Mouse (Mus musculus): ENCODE measurements around the gene Vps4b. TPM values are rescaled to one million over a fixed set of nuclear protein-coding genes. Genes with fewer than 3 reads are reported as not detected.

Gene Vps4b
- polyA plus RNA-seq, 1 experiment from 2014 or later, result 44.0 TPM

DNA sequence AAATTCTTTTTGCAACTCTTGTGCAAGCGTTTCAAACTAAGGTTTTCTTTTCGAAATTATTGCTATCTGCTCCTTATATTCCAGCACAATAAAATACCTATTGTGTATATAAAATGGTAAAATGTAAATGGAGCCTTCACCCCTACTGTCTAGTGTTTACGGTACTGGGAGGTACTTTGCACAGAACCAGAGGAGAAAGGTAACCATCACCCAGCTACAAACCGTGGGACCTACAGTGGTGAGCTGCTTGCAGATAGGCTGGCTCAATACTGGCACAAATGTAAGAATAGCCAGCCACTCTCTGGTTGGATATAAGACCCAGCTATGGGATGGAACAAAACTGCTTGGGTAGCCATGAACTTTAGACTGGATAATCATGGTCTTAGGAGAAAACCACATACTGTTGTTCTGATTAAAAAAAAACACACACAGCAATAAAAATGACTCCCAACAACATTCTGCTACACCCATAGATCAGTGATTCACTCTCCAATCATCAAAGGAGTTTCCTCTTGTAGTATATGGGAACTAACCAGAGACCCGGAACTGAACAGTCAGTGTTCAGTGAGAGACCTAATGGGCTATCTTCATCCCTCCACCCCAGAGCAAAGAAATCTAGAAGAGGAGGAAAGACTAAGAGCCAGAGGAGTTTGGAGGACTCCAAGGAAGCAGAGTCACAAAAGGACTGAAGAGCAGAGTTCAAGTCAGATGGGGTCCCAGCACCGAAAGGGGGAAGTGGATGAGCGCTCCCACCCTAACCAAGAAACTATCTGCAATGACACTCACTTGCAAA lies 655 bp upstream of the Vps4b start:
- Histone ChIP-seq H3K27me3 (replicated peaks; ENCODE audit: control insufficient read depth, insufficient read depth, low read length) (no peaks in the 10 kb centered on the region), H3K36me3 (ENCODE audit: control insufficient read depth, insufficient read depth, low read length) (0 out of 2 replicates have a peak, but pooled peaks cover 5% of the 10 kb centered on the region), H3K9me3 (replicated peaks; ENCODE audit: control insufficient read depth, low read length) (no peaks in the 10 kb centered on the region), H3K4me3 (ENCODE audit: low read depth, low read length) (peak overlapping the region; percentile 99), H3K9ac (ENCODE audit: low read length) (no peak overlapping the region), H3K27ac (ENCODE audit: low read depth, low read length) (no peak overlapping the region), H3K4me1 (ENCODE audit: control insufficient read depth, insufficient read depth, low read length) (peaks cover 12% of the 10 kb centered on the region), H3K4me2 (ENCODE audit: low read length) (peak overlapping the region; percentile 66)
- ATAC-seq (peak; percentile 38), DNase-seq (ENCODE audit: low spot score) (no peak)
- WGBS, result 63% methylated on average over 7 of the region's 7 CpGs

GRCm38 (mm10) chr1:106795634-106796541 lies 640 bp downstream of the Vps4b start:
- H3K4me1 ChIP-seq (ENCODE audit: control insufficient read depth, insufficient read depth, low read length), result peaks cover 12% of the 10 kb centered on the region
- H3K4me3 ChIP-seq (ENCODE audit: low read depth, low read length), result peak overlapping the region; percentile 99
- peak overlapping the region; percentile 82 for H3K27ac ChIP-seq (ENCODE audit: low read depth, low read length)
- 0 out of 2 replicates have a peak, but pooled peaks cover 5% of the 10 kb centered on the region for H3K36me3 ChIP-seq (ENCODE audit: control insufficient read depth, insufficient read depth, low read length)
- ATAC-seq (peak; percentile 85), DNase-seq (ENCODE audit: low spot score) (peak; percentile 20)
- peak overlapping the region; percentile 98 for H3K9ac ChIP-seq (ENCODE audit: low read length)
- no peaks in the 10 kb centered on the region for H3K27me3 ChIP-seq (replicated peaks; ENCODE audit: control insufficient read depth, insufficient read depth, low read length)
- H3K9me3 ChIP-seq (replicated peaks; ENCODE audit: control insufficient read depth, low read length), result no peaks in the 10 kb centered on the region
- H3K4me2 ChIP-seq (ENCODE audit: low read length), result peak overlapping the region; percentile 66
- 3% methylated on average over 51 of the region's 51 CpGs for whole genome bisulfite sequencing

DNA sequence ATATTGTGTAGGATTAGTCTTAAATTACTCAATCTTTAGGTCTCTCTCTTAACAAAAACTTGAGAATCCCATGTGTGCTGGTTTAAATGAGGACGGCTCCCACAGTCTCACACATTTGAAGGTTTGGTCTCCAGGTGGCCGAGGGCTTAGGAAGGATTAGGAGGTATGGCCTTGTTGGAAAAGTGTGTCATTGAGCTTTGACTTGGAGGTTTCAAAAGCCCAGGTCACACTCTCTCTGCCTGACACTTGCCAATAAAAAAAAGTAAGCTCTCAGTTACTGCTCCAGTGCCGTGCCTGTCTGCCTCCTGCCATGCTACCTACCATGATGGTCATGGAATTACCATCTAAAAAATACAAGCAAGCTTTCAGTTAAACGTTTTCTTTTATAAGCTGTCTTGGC lies 21.6 kb downstream of the Vps4b start:
- Histone ChIP-seq H3K9me3 (replicated peaks; ENCODE audit: control insufficient read depth, low read length) (no peaks in the 10 kb centered on the region), H3K9ac (ENCODE audit: low read length) (no peak overlapping the region), H3K27ac (ENCODE audit: low read depth, low read length) (no peak overlapping the region), H3K4me1 (ENCODE audit: control insufficient read depth, insufficient read depth, low read length) (no peaks in the 10 kb centered on the region), H3K36me3 (ENCODE audit: control insufficient read depth, insufficient read depth, low read length) (peaks cover 76% of the 10 kb centered on the region), H3K27me3 (replicated peaks; ENCODE audit: control insufficient read depth, insufficient read depth, low read length) (no peaks in the 10 kb centered on the region), H3K4me3 (ENCODE audit: low read depth, low read length) (no peak overlapping the region), H3K4me2 (ENCODE audit: low read length) (no peak overlapping the region)
- DNase-seq (ENCODE audit: low spot score) (no peak), ATAC-seq (no peak)
- WGBS, result 95% methylated on average over 4 of the region's 4 CpGs

DNA sequence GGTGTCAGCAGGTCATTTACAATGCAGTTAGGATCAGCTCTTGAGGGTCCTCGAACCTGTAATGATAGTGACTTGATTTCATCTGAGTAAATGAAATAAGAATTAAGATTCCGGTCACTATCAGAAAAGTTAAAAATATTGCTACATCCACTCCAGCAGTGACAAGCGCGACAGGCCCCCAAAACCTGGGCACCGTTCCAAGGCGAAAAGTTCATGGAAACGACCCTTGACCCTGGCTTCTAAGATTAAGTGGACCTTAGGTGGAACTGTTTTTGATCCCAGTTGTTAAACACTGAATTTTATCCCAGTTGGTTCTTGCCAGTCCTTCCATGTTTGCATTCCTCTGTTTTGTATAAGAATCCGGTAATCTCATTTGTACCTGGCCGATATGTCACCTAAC lies 22.4 kb downstream of the Vps4b start:
- Histone ChIP-seq H3K27ac (ENCODE audit: low read depth, low read length) (no peak overlapping the region), H3K27me3 (replicated peaks; ENCODE audit: control insufficient read depth, insufficient read depth, low read length) (no peaks in the 10 kb centered on the region), H3K9me3 (replicated peaks; ENCODE audit: control insufficient read depth, low read length) (no peaks in the 10 kb centered on the region), H3K36me3 (ENCODE audit: control insufficient read depth, insufficient read depth, low read length) (peaks cover 73% of the 10 kb centered on the region), H3K4me3 (ENCODE audit: low read depth, low read length) (no peak overlapping the region), H3K4me1 (ENCODE audit: control insufficient read depth, insufficient read depth, low read length) (no peaks in the 10 kb centered on the region), H3K9ac (ENCODE audit: low read length) (no peak overlapping the region), H3K4me2 (ENCODE audit: low read length) (no peak overlapping the region)
- 94% methylated on average over 9 of the region's 9 CpGs for WGBS
- DNase-seq (ENCODE audit: low spot score), result no peak
- ATAC-seq, result no peak

DNA sequence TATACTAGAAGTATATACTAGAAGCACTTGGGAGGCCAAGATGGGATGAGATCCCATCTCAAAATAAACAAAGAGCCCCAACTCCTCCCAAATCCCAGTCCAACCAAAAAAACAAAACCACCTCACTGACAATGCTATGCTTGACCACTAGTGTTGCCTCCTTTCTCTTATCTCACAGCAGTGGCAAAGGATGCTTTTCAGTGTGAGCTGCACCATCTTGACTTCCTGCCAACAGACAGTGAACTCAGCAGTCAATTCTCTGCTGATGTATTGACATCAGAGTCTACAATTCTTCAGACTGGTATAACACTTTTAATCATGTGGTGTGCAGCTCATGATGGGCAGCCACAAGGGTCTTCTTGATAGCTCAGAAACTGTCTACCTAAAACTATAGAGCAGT lies 27.8 kb downstream of the Vps4b start:
- DNase-seq (ENCODE audit: low spot score), result peak; percentile 1
- ATAC-seq, result no peak
- no peak overlapping the region for H3K4me2 ChIP-seq (ENCODE audit: low read length)
- no peaks in the 10 kb centered on the region for H3K27me3 ChIP-seq (replicated peaks; ENCODE audit: control insufficient read depth, insufficient read depth, low read length)
- no peaks in the 10 kb centered on the region for H3K9me3 ChIP-seq (replicated peaks; ENCODE audit: control insufficient read depth, low read length)
- H3K36me3 ChIP-seq (ENCODE audit: control insufficient read depth, insufficient read depth, low read length), result peaks cover 50% of the 10 kb centered on the region
- no peak overlapping the region for H3K4me3 ChIP-seq (ENCODE audit: low read depth, low read length)
- no peak overlapping the region for H3K9ac ChIP-seq (ENCODE audit: low read length)
- no peaks in the 10 kb centered on the region for H3K4me1 ChIP-seq (ENCODE audit: control insufficient read depth, insufficient read depth, low read length)
- no peak overlapping the region for H3K27ac ChIP-seq (ENCODE audit: low read depth, low read length)

DNA sequence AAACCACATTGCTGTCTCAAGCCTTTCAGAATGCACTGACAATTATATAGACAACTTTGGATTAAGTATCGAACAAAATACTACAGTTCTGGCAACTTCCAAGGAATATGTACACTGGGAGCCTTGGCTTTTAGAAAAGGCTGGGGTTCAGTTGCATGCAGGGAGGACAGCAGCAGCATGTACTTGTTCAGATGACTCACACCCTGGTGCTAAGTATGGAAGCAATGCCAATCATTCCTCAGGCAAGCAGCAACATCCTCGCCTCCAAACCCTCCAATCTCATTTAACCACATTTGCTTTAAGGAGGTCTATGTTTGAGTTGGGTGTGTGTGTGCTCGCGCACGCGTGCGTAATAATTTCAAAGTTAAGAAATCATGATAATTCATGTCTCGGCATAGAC lies 30.8 kb downstream of the Vps4b start:
- no peaks in the 10 kb centered on the region for H3K27me3 ChIP-seq (replicated peaks; ENCODE audit: control insufficient read depth, insufficient read depth, low read length)
- WGBS, result 95% methylated on average over 8 of the region's 8 CpGs
- H3K9ac ChIP-seq (ENCODE audit: low read length), result no peak overlapping the region
- ATAC-seq (no peak), DNase-seq (ENCODE audit: low spot score) (no peak)
- H3K36me3 ChIP-seq (ENCODE audit: control insufficient read depth, insufficient read depth, low read length), result peaks cover 35% of the 10 kb centered on the region
- no peaks in the 10 kb centered on the region for H3K9me3 ChIP-seq (replicated peaks; ENCODE audit: control insufficient read depth, low read length)
- H3K27ac ChIP-seq (ENCODE audit: low read depth, low read length), result no peak overlapping the region
- no peak overlapping the region for H3K4me3 ChIP-seq (ENCODE audit: low read depth, low read length)
- H3K4me2 ChIP-seq (ENCODE audit: low read length), result no peak overlapping the region
- H3K4me1 ChIP-seq (ENCODE audit: control insufficient read depth, insufficient read depth, low read length), result no peaks in the 10 kb centered on the region

DNA sequence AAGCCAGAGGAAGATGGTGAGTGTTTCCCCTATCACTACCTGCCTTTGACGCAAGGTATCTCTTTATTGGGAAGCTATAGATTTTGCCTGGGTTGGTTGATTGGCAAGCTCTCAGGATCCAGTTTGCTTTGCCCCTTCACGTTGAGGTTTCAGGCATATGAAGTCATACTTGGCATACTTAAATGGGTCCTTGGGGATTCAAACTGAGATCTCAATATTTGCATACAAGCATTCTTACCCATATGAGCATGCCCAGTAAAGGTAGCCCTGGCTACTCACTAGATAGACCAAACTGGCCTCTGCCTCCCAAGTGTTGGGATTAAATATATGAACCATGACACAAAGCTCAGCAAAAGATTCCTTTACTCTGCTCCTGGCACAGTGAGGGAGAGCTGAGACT lies 31.7 kb downstream of the Vps4b start:
- no peaks in the 10 kb centered on the region for H3K4me1 ChIP-seq (ENCODE audit: control insufficient read depth, insufficient read depth, low read length)
- H3K36me3 ChIP-seq (ENCODE audit: control insufficient read depth, insufficient read depth, low read length), result peaks cover 27% of the 10 kb centered on the region
- H3K9ac ChIP-seq (ENCODE audit: low read length), result no peak overlapping the region
- no peaks in the 10 kb centered on the region for H3K9me3 ChIP-seq (replicated peaks; ENCODE audit: control insufficient read depth, low read length)
- no peak overlapping the region for H3K4me3 ChIP-seq (ENCODE audit: low read depth, low read length)
- no peaks in the 10 kb centered on the region for H3K27me3 ChIP-seq (replicated peaks; ENCODE audit: control insufficient read depth, insufficient read depth, low read length)
- ATAC-seq (no peak), DNase-seq (ENCODE audit: low spot score) (no peak)
- 88% methylated on average over 2 of the region's 2 CpGs for WGBS
- H3K27ac ChIP-seq (ENCODE audit: low read depth, low read length), result no peak overlapping the region
- no peak overlapping the region for H3K4me2 ChIP-seq (ENCODE audit: low read length)

DNA sequence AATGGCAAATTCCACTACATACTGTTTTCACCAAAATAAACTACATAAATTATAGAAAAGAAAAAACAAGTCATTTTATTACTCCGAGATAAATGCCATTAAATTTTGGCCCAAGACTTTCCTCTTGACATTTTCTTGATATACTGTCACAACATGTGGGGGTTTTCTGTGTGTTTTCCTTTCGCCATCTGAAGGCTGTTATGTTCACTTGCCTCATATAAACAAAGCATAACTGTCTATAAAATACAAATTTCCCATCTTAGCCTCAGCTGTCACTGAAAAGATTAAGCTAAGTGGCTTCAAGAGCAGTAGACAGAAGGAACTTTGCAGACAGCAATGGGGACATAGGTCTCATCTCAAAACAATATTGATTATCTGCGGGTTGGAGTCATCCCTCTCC lies 32.2 kb downstream of the Vps4b start:
- Histone ChIP-seq H3K9me3 (replicated peaks; ENCODE audit: control insufficient read depth, low read length) (no peaks in the 10 kb centered on the region), H3K4me2 (ENCODE audit: low read length) (no peak overlapping the region), H3K4me3 (ENCODE audit: low read depth, low read length) (no peak overlapping the region), H3K36me3 (ENCODE audit: control insufficient read depth, insufficient read depth, low read length) (peaks cover 24% of the 10 kb centered on the region), H3K27me3 (replicated peaks; ENCODE audit: control insufficient read depth, insufficient read depth, low read length) (no peaks in the 10 kb centered on the region), H3K27ac (ENCODE audit: low read depth, low read length) (no peak overlapping the region), H3K9ac (ENCODE audit: low read length) (no peak overlapping the region), H3K4me1 (ENCODE audit: control insufficient read depth, insufficient read depth, low read length) (no peaks in the 10 kb centered on the region)
- WGBS, result 92% methylated on average over 3 of the region's 3 CpGs
- DNase-seq (ENCODE audit: low spot score), result no peak
- ATAC-seq, result no peak

DNA sequence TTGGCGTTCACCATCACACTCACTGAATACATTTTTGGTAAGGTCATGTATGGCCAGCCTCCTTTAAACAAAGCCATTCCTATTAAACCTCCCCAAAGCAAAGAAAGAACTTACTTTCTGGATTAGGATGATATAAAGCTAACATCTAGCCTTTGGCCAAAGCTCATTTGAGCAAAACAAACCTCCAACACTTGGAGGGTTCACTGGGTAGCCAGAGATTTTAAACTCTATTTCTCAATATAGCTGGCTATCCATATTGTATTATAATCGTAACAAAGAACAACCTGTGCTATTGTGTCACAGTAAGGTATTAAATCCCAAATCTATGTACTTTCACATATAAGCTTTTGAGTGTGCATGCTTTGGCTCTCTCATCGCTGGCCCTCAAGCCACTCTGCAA lies 35.8 kb downstream of the Vps4b start:
- H3K9me3 ChIP-seq (replicated peaks; ENCODE audit: control insufficient read depth, low read length), result no peaks in the 10 kb centered on the region
- H3K4me2 ChIP-seq (ENCODE audit: low read length), result no peak overlapping the region
- H3K4me3 ChIP-seq (ENCODE audit: low read depth, low read length), result no peak overlapping the region
- no peak overlapping the region for H3K27ac ChIP-seq (ENCODE audit: low read depth, low read length)
- peaks cover 4% of the 10 kb centered on the region for H3K4me1 ChIP-seq (ENCODE audit: control insufficient read depth, insufficient read depth, low read length)
- peaks cover 8% of the 10 kb centered on the region; the same call in 1 of the 2 replicates for H3K36me3 ChIP-seq (ENCODE audit: control insufficient read depth, insufficient read depth, low read length)
- ATAC-seq, result no peak
- DNase-seq (ENCODE audit: low spot score), result no peak
- H3K9ac ChIP-seq (ENCODE audit: low read length), result no peak overlapping the region
- H3K27me3 ChIP-seq (replicated peaks; ENCODE audit: control insufficient read depth, insufficient read depth, low read length), result no peaks in the 10 kb centered on the region
- WGBS, result 84% methylated on average over 3 of the region's 3 CpGs

Data from forebrain, embryonic 14.5 days (tissue).